Mouse (Mus musculus) stomach, embryonic 14.5 days (tissue): ENCODE data around the gene Slc35b3. TPM values are rescaled to one million over a fixed set of nuclear protein-coding genes. Genes with fewer than 3 reads are reported as not detected.

Experiments
- ATAC-seq: fragments of 200-750 bp; cut with Nextera tagmentation; 2 replicates; pipeline ENCODE4 v1.8.0; 2017; ENCODE audit warnings: low read depth, moderate TSS enrichment; ENCODE audit not compliant: insufficient number of reproducible peaks, insufficient read depth, low FRiP score
- H3K27ac ChIP-seq: fragments of 300-500 bp; sonication (generic); 2 replicates; pipeline ENCODE4 v1.5.1; 2014; ENCODE audit warnings: mild to moderate bottlenecking, low read length, moderate library complexity, mixed read lengths
- H3K27me3 ChIP-seq: fragments of 300-500 bp; sonication (generic); 2 replicates; pipeline ENCODE4 v1.6.1; 2014; ENCODE audit warnings: low read length, control low read depth, mixed read lengths; ENCODE audit not compliant: control insufficient read depth, insufficient read depth
- H3K36me3 ChIP-seq: fragments of 300-500 bp; sonication (generic); 2 replicates; pipeline ENCODE4 v1.6.1; 2014; ENCODE audit warnings: mild to moderate bottlenecking, control low read depth, low read length, moderate library complexity, mixed read lengths; ENCODE audit not compliant: control insufficient read depth, insufficient read depth
- H3K4me1 ChIP-seq: fragments of 300-500 bp; sonication (generic); 2 replicates; pipeline ENCODE4 v1.6.1; 2014; ENCODE audit warnings: low read length, control low read depth, mixed read lengths; ENCODE audit not compliant: control insufficient read depth, insufficient read depth
- H3K4me2 ChIP-seq: fragments of 300-500 bp; sonication (generic); replicated peaks from 2 replicates; pipeline ENCODE4 v1.6.1; 2014; ENCODE audit warnings: low read depth, low read length, control low read depth
- H3K4me3 ChIP-seq: fragments of 300-500 bp; sonication (generic); 2 replicates; pipeline ENCODE4 v1.5.1; 2014; ENCODE audit warnings: low read depth, low read length, control low read depth
- H3K9ac ChIP-seq: fragments of 300-500 bp; sonication (generic); replicated peaks from 2 replicates; pipeline ENCODE4 v1.6.1; 2014; ENCODE audit warnings: low read depth, mild to moderate bottlenecking, control low read depth, low read length, moderate library complexity, mixed read lengths
- H3K9me3 ChIP-seq: fragments of 300-500 bp; sonication (generic); 2 replicates; pipeline ENCODE4 v1.6.1; 2016; ENCODE audit warnings: low read depth, low read length, control low read depth; ENCODE audit not compliant: control insufficient read depth
- WGBS: fragments of 180-500 bp; shearing (Covaris S2); extraction: QIAGEN DNeasy Blood & Tissue Kit; methylation state at CpG from one replicate; pipeline ENCODE4 v1.1.7; 2014; 5-methylcytosine and 5-hydroxymethylcytosine counted together
- polyA plus RNA-seq: library from polyadenylated mRNA; unstranded; fragments of >200 nt; fragmentation: Nextera tagmentation; extraction: Ambion mirVana; gene quantifications from 2 replicates; pipeline ENCODE4 v1.2.1, GENCODE M21; 2014

Gene Slc35b3
- polyA plus RNA-seq, 1 experiment from 2014 or later = 52.3 TPM

- Histone ChIP-seq H3K9ac (no peak overlapping the region), H3K9me3 (no peaks in the 10 kb centered on the region), H3K4me3 (no peak overlapping the region), H3K27me3 (no peaks in the 10 kb centered on the region), H3K4me1 (no peaks in the 10 kb centered on the region), H3K36me3 (no peaks in the 10 kb centered on the region), H3K27ac (no peak overlapping the region), H3K4me2 (no peak overlapping the region)
- no peak for ATAC-seq
- 71% methylated on average over 3 of the region's 3 CpGs for WGBS
These were observed 20.2 kb upstream of the Slc35b3 start for GRCm38 (mm10) chr13:38980900-38981299.

DNA sequence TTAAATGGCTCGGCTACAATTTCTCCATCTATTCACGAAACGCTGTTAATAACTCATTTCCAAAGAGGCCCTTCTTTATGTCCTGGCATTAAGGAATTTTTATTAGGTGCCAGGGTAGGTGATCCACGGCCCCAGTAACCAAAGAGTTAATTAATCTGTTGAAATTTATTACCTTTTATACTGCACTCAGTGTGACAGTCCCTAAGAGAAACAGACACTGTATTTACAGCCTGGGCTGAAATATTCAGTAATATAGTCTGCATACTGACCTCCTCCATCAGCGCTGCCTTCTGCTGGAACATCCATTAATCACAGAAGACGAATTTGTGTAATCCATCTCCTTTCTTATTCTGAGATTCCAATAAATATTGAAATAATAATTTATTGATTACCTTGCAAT is 16.3 kb upstream of the Slc35b3 start:
- Histone ChIP-seq H3K9me3 (no peaks in the 10 kb centered on the region), H3K4me1 (no peaks in the 10 kb centered on the region), H3K4me3 (no peak overlapping the region), H3K27me3 (no peaks in the 10 kb centered on the region), H3K9ac (no peak overlapping the region), H3K4me2 (no peak overlapping the region), H3K36me3 (no peaks in the 10 kb centered on the region), H3K27ac (no peak overlapping the region)
- 68% methylated on average over 6 of the region's 6 CpGs for WGBS
- ATAC-seq = no peak

- H3K27ac ChIP-seq = no peak overlapping the region
- H3K9me3 ChIP-seq = no peaks in the 10 kb centered on the region
- no peak overlapping the region for H3K4me2 ChIP-seq
- H3K4me3 ChIP-seq = no peak overlapping the region
- H3K27me3 ChIP-seq = no peaks in the 10 kb centered on the region
- no peaks in the 10 kb centered on the region for H3K4me1 ChIP-seq
- H3K36me3 ChIP-seq = no peaks in the 10 kb centered on the region
- ATAC-seq = no peak
- no peak overlapping the region for H3K9ac ChIP-seq
- WGBS = 89% methylated on average over 5 of the region's 5 CpGs
These were observed 15.2 kb upstream of the Slc35b3 start for GRCm38 (mm10) chr13:38975853-38976252.

GRCm38 (mm10) chr13:38972602-38973001 is 11.9 kb upstream of the Slc35b3 start:
- Histone ChIP-seq H3K9ac (no peak overlapping the region), H3K4me1 (no peaks in the 10 kb centered on the region), H3K36me3 (no peaks in the 10 kb centered on the region), H3K4me3 (no peak overlapping the region), H3K9me3 (no peaks in the 10 kb centered on the region), H3K27me3 (no peaks in the 10 kb centered on the region), H3K4me2 (no peak overlapping the region), H3K27ac (no peak overlapping the region)
- no peak for ATAC-seq
- 11% methylated on average over 6 of the region's 6 CpGs for WGBS

GRCm38 (mm10) chr13:38971047-38971446 is 10.4 kb upstream of the Slc35b3 start:
- H3K4me3 ChIP-seq = no peak overlapping the region
- no peaks in the 10 kb centered on the region for H3K36me3 ChIP-seq
- no peaks in the 10 kb centered on the region for H3K9me3 ChIP-seq
- H3K9ac ChIP-seq = no peak overlapping the region
- WGBS = 86% methylated on average over 4 of the region's 4 CpGs
- H3K27ac ChIP-seq = no peak overlapping the region
- H3K27me3 ChIP-seq = no peaks in the 10 kb centered on the region
- no peak overlapping the region for H3K4me2 ChIP-seq
- H3K4me1 ChIP-seq = no peaks in the 10 kb centered on the region
- ATAC-seq = no peak

DNA sequence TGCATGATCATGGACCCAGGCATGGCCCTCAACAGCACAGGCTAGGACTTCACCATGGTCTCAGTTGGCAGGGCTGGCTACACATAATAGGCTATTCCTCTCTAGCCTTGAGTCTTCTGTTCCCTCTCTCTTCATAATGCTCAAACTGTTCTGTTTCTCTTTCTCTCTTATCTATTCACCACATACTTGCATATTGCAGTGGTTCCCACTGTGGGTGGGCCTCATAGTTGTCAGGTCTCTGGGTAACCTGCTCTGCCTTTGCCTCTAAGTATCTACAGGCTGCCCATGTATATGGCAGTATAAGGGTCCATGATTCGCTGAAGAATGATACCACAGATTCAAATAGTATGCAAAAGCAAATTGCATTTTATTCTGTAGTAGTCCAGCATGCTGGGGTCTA is 6.8 kb upstream of the Slc35b3 start:
- 83% methylated on average over 1 of the region's 1 CpGs for WGBS
- no peak overlapping the region for H3K27ac ChIP-seq
- H3K27me3 ChIP-seq = no peaks in the 10 kb centered on the region
- no peaks in the 10 kb centered on the region for H3K9me3 ChIP-seq
- H3K4me1 ChIP-seq = no peaks in the 10 kb centered on the region
- no peak overlapping the region for H3K4me2 ChIP-seq
- no peak for ATAC-seq
- no peak overlapping the region for H3K9ac ChIP-seq
- H3K4me3 ChIP-seq = no peak overlapping the region
- no peaks in the 10 kb centered on the region for H3K36me3 ChIP-seq

- Histone ChIP-seq H3K9me3 (no peaks in the 10 kb centered on the region), H3K27ac (no peak overlapping the region), H3K36me3 (no peaks in the 10 kb centered on the region), H3K4me2 (no peak overlapping the region), H3K9ac (no peak overlapping the region), H3K4me3 (no peak overlapping the region), H3K27me3 (no peaks in the 10 kb centered on the region), H3K4me1 (no peaks in the 10 kb centered on the region)
- ATAC-seq = no peak
- 89% methylated on average over 2 of the region's 2 CpGs for WGBS
These were observed 6.3 kb upstream of the Slc35b3 start for GRCm38 (mm10) chr13:38966922-38967448.

DNA sequence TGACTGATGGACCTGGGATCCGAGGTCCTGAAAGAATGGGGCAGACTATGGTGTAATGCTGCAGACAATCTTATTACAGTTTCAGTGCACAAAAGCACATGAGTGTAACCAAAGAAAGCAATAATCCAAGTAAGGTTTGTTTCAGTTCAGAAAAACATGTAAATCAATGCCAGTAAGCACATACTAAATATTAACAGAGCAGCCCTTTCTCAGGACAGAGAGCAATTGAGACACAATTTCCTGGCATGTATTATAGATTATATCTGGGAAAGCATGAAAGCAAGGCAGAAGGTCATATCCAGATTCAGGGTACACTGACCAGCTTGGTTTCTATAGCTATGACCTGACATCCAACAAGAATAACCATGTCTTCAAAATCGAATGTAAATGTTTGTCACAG is 2.1 kb upstream of the Slc35b3 start:
- Histone ChIP-seq H3K27ac (no peak overlapping the region), H3K4me3 (no peak overlapping the region), H3K9ac (no peak overlapping the region), H3K9me3 (no peaks in the 10 kb centered on the region), H3K36me3 (no peaks in the 10 kb centered on the region), H3K4me1 (peaks cover 7% of the 10 kb centered on the region), H3K27me3 (no peaks in the 10 kb centered on the region), H3K4me2 (no peak overlapping the region)
- WGBS = 72% methylated on average over 2 of the region's 2 CpGs
- no peak for ATAC-seq

- no peaks in the 10 kb centered on the region for H3K27me3 ChIP-seq
- H3K36me3 ChIP-seq = peaks cover 21% of the 10 kb centered on the region
- 0 out of 2 replicates have a peak overlapping the region, but pooled peaks have one; percentile 21 for H3K4me2 ChIP-seq
- 59% methylated on average over 5 of the region's 5 CpGs for WGBS
- ATAC-seq = no peak
- no peaks in the 10 kb centered on the region for H3K9me3 ChIP-seq
- H3K4me3 ChIP-seq = no peak overlapping the region
- H3K9ac ChIP-seq = no peak overlapping the region
- H3K4me1 ChIP-seq = peaks cover 7% of the 10 kb centered on the region
- H3K27ac ChIP-seq = no peak overlapping the region; the same call in 1 of the 2 replicates
These were observed 2.6 kb downstream of the Slc35b3 start for GRCm38 (mm10) chr13:38958037-38958436.
